Mouse (Mus musculus) common myeloid progenitor, adult 5-6 weeks (primary cell): ENCODE data around the gene Ddit4. TPM values are rescaled to one million over a fixed set of nuclear protein-coding genes. Genes with fewer than 3 reads are reported as not detected.
"Not testable (repeated sequence)": the region's sequence is repeated elsewhere in the genome, so short reads cannot be mapped to it uniquely, and the experiment has no call there.

Source experiments
- ATAC-seq: replicated peaks from 2 replicates; pipeline ENCODE4 v1.8.0; 2016; ENCODE audit warnings: low read depth, mild to moderate bottlenecking, moderate TSS enrichment, inconsistent platforms; ENCODE audit not compliant: poor library complexity, severe bottlenecking
- total RNA-seq: library from RNA; stranded (forward); fragments of 200-1000, 187-1606 nt; gene quantifications from 2 replicates; pipeline ENCODE4 v1.2.3, GENCODE M21; 2017

The Ddit4 gene
- total RNA-seq: 1.4 and 4.2 TPM in 2 replicates

GRCm38 (mm10) chr10:59951211-59952151 lies at the start of gene Ddit4:
Gene Ddit4, minus strand, starts transcription at chr10:59951834.
- ATAC-seq: peak; percentile 88

GRCm38 (mm10) chr10:59999057-59999456 lies 47.4 kb upstream of the Ddit4 start:
- ATAC-seq: no peak

- peak; percentile 45; the same call in 1 of the 2 replicates for ATAC-seq
Measured at GRCm38 (mm10) chr10:59997591-59997990, 46.0 kb upstream of the Ddit4 start.

GRCm38 (mm10) chr10:59995889-59996288 lies 44.3 kb upstream of the Ddit4 start:
- no peak for ATAC-seq

- not testable (repeated sequence) for ATAC-seq
Measured at GRCm38 (mm10) chr10:59993813-59994212, 42.2 kb upstream of the Ddit4 start.

GRCm38 (mm10) chr10:59992024-59992423 lies 40.4 kb upstream of the Ddit4 start:
- no peak for ATAC-seq

- no peak for ATAC-seq
Measured at GRCm38 (mm10) chr10:59991262-59991880, 39.7 kb upstream of the Ddit4 start.

- no peak for ATAC-seq
Measured at GRCm38 (mm10) chr10:59990393-59990792, 38.8 kb upstream of the Ddit4 start.

GRCm38 (mm10) chr10:59988036-59988435 lies 36.4 kb upstream of the Ddit4 start:
- ATAC-seq: no peak

- ATAC-seq: no peak
Measured at GRCm38 (mm10) chr10:59982379-59982873, 30.8 kb upstream of the Ddit4 start.

- ATAC-seq: no peak
Measured at GRCm38 (mm10) chr10:59981792-59982191, 30.2 kb upstream of the Ddit4 start.

GRCm38 (mm10) chr10:59981336-59981735 lies 29.7 kb upstream of the Ddit4 start:
- ATAC-seq: no peak

GRCm38 (mm10) chr10:59980815-59981244 lies 29.2 kb upstream of the Ddit4 start:
- ATAC-seq: peak; percentile 87

GRCm38 (mm10) chr10:59978873-59979743 lies 27.5 kb upstream of the Ddit4 start:
- ATAC-seq: no peak

GRCm38 (mm10) chr10:59978401-59978800 lies 26.8 kb upstream of the Ddit4 start:
- no peak for ATAC-seq

- no peak for ATAC-seq
Measured at GRCm38 (mm10) chr10:59977715-59978343, 26.2 kb upstream of the Ddit4 start.

GRCm38 (mm10) chr10:59977141-59977540 lies 25.5 kb upstream of the Ddit4 start:
- no peak for ATAC-seq

GRCm38 (mm10) chr10:59974786-59975185 lies 23.2 kb upstream of the Ddit4 start:
- peak; percentile 45 for ATAC-seq

- ATAC-seq: peak; percentile 64
Measured at GRCm38 (mm10) chr10:59974191-59974664, 22.6 kb upstream of the Ddit4 start.
